Mouse (Mus musculus) gastrocnemius, postnatal 10 days (tissue): ENCODE results near the gene Prcd. TPM values are rescaled to one million over a fixed set of nuclear protein-coding genes. Genes with fewer than 3 reads are reported as not detected.

Experiments used
- DNase-seq: peaks from one replicate; pipeline ENCODE4 v3.0.0; 2021; ENCODE audit warnings: mixed read lengths
- total RNA-seq, 2 experiments: library from RNA; stranded (reverse); gene quantifications; 2 replicates each; pipeline ENCODE4 v1.2.3; 2021

The Prcd gene
- total RNA-seq, 2 experiments from 2014 or later, result 0.81 TPM; not detected in 1

GRCm38 (mm10) chr11:116693899-116694249, 40.5 kb downstream of the Prcd start:
- no peak for DNase-seq

GRCm38 (mm10) chr11:116694250-116695193, 41.2 kb downstream of the Prcd start:
- DNase-seq, result peak; percentile 43

- peak; percentile 23 for DNase-seq
Observed at GRCm38 (mm10) chr11:116695194-116695880, 42.0 kb downstream of the Prcd start.

- no peak for DNase-seq
Observed at GRCm38 (mm10) chr11:116696426-116696825, 43.1 kb downstream of the Prcd start.

- no peak for DNase-seq
Observed at GRCm38 (mm10) chr11:116697521-116697920, 44.2 kb downstream of the Prcd start.

- no peak for DNase-seq
Observed at GRCm38 (mm10) chr11:116701377-116701841, 48.1 kb downstream of the Prcd start.

- DNase-seq, result no peak
Observed at GRCm38 (mm10) chr11:116704336-116705035, 51.2 kb downstream of the Prcd start.

- DNase-seq, result no peak
Observed at GRCm38 (mm10) chr11:116705204-116705608, 51.9 kb downstream of the Prcd start.

GRCm38 (mm10) chr11:116706363-116706762, 53.0 kb downstream of the Prcd start:
- DNase-seq, result no peak

- no peak for DNase-seq
Observed at GRCm38 (mm10) chr11:116710171-116710570, 56.8 kb downstream of the Prcd start.

GRCm38 (mm10) chr11:116710793-116711192, 57.5 kb downstream of the Prcd start:
- no peak for DNase-seq

GRCm38 (mm10) chr11:116714052-116714451, 60.7 kb downstream of the Prcd start:
- no peak for DNase-seq

Other genes with a start within 250 kb of the Prcd start
- gene Rnf157, start 240.5 kb upstream of the Prcd start, total RNA-seq, result 10 to 100 TPM; 43.1 to 43.3 TPM
- gene Ubald2, start 219.4 kb upstream of the Prcd start, total RNA-seq, result 10 to 100 TPM; 48.1 to 54.4 TPM
- gene Qrich2, start 187.3 kb upstream of the Prcd start, total RNA-seq, result not detected
- 10 to 100 TPM; 34.8 to 35.4 TPM for gene Prpsap1, start 159.3 kb upstream of the Prcd start, total RNA-seq
- gene Sphk1, start 122.6 kb upstream of the Prcd start, total RNA-seq, result 1 to 10 TPM; 3.7 to 4.0 TPM
- gene Ube2o, start 72.1 kb upstream of the Prcd start, total RNA-seq, result 10 to 100 TPM; 20.7 to 24.9 TPM
- gene Aanat, start 67.1 kb upstream of the Prcd start, total RNA-seq, result not detected
- gene Rhbdf2, start 26.5 kb upstream of the Prcd start, total RNA-seq, result 1 to 10 TPM; 5.2 to 8.4 TPM
- 10 to 100 TPM; 26.6 to 30.3 TPM for gene Cygb, start 779 bp downstream of the Prcd start, total RNA-seq
- gene St6galnac1, start 122.0 kb downstream of the Prcd start, total RNA-seq, result not detected
- gene Mxra7, start 174.5 kb downstream of the Prcd start, total RNA-seq, result 10 to 100 TPM; 39.7 to 50.1 TPM
- gene Mettl23, start 189.7 kb downstream of the Prcd start, total RNA-seq, result 10 to 100 TPM; 28.4 to 32.5 TPM
- gene Jmjd6, start 189.9 kb downstream of the Prcd start, total RNA-seq, result 10 to 100 TPM; 23.9 to 26.4 TPM
- gene Mfsd11, start 198.9 kb downstream of the Prcd start, total RNA-seq, result 10 to 100 TPM; 29.9 to 31.3 TPM
- 100 to 1,000 TPM; 123 to 146 TPM for gene Srsf2, start 199.6 kb downstream of the Prcd start, total RNA-seq